Mouse (Mus musculus): ENCODE results near the gene Oca2.

GRCm38 (mm10) chr7:56551804-56552203, 312.2 kb downstream of the Oca2 start:
- TF ChIP-seq GATA1 (IDR thresholded peaks at IDR 0.05; ENCODE audit: borderline replicate concordance, low read length) (no peak), CTCF (IDR thresholded peaks at IDR 0.05; ENCODE audit: low read depth, low read length) (no peak), POLR2AphosphoS5 (IDR thresholded peaks at IDR 0.05; ENCODE audit: insufficient replicate concordance, low read depth, low read length) (no peak), TAL1 (conservative IDR thresholded peaks at IDR 0.05; ENCODE audit: low read depth, low read length) (no peak)
